Mouse (Mus musculus) heart, postnatal 0 days (tissue): ENCODE results near the gene F830045P16Rik. TPM values are rescaled to one million over a fixed set of nuclear protein-coding genes. Genes with fewer than 3 reads are reported as not detected.
A peak's percentile ranks its signal among the peaks of the same experiment; 100 is the strongest.

Source experiments
- ATAC-seq: fragments of 200-750 bp; cut with Nextera tagmentation; 2 replicates; pipeline ENCODE4 v1.8.0; 2017; ENCODE audit warnings: low read depth, moderate number of reproducible peaks, moderate library complexity; ENCODE audit not compliant: insufficient read depth
- DNase-seq: peaks from one replicate; pipeline ENCODE4 v3.0.0-alpha.2; 2016; ENCODE audit warnings: low spot score
- H3K27ac ChIP-seq: fragments of 300-500 bp; sonication (generic); 2 replicates; pipeline ENCODE4 v1.5.1; 2014; ENCODE audit warnings: low read depth, mild to moderate bottlenecking
- H3K27me3 ChIP-seq: fragments of 300-500 bp; sonication (generic); 2 replicates; pipeline ENCODE4 v1.6.1; 2014; ENCODE audit warnings: low read length, mixed read lengths; ENCODE audit not compliant: control insufficient read depth, insufficient read depth
- H3K36me3 ChIP-seq: fragments of 300-500 bp; sonication (generic); replicated peaks from 2 replicates; pipeline ENCODE4 v1.6.1; 2014; ENCODE audit warnings: low read length, mixed read lengths; ENCODE audit not compliant: control insufficient read depth, insufficient read depth
- H3K4me1 ChIP-seq: fragments of 300-500 bp; sonication (generic); 2 replicates; pipeline ENCODE4 v1.6.1; 2014; ENCODE audit warnings: antibody characterized with exemption; ENCODE audit not compliant: control insufficient read depth, insufficient read depth
- H3K4me2 ChIP-seq: fragments of 300-500 bp; sonication (generic); 2 replicates; pipeline ENCODE4 v1.6.1; 2014; ENCODE audit warnings: low read depth, mild to moderate bottlenecking, low read length, moderate library complexity
- H3K4me3 ChIP-seq: fragments of 300-500 bp; sonication (generic); 2 replicates; pipeline ENCODE4 v1.5.1; 2014; ENCODE audit warnings: low read depth, low read length
- H3K9ac ChIP-seq: fragments of 300-500 bp; sonication (generic); replicated peaks from 2 replicates; pipeline ENCODE4 v1.6.1; 2014; ENCODE audit warnings: low read depth, low read length, mixed read lengths
- H3K9me3 ChIP-seq: fragments of 300-500 bp; sonication (generic); replicated peaks from 2 replicates; pipeline ENCODE4 v1.6.1; 2016; ENCODE audit warnings: low read length; ENCODE audit not compliant: control insufficient read depth
- CTCF ChIP-seq: IDR thresholded peaks from 2 replicates; pipeline ENCODE4 v1.5.1; 2016; ENCODE audit warnings: antibody characterized with exemption, control low read depth, low read depth
- EP300 ChIP-seq: IDR thresholded peaks from 2 replicates; pipeline ENCODE4 v1.6.1; 2016; ENCODE audit warnings: antibody characterized with exemption, low read depth
- WGBS: fragments of 180-500 bp; shearing (Covaris S2); extraction: QIAGEN DNeasy Blood & Tissue Kit; methylation state at CpG from one replicate; pipeline ENCODE4 v1.1.7; 2014; 5-methylcytosine and 5-hydroxymethylcytosine counted together
- polyA plus RNA-seq: library from polyadenylated mRNA; unstranded; fragments of >200 nt; fragmentation: Nextera tagmentation; extraction: Ambion mirVana; gene quantifications from 2 replicates; pipeline ENCODE4 v1.2.1, GENCODE M21; 2015
- total RNA-seq: library from RNA; depleted of rRNA; stranded (reverse); fragments of >200 nt; gene quantifications from 2 replicates; pipeline ENCODE4 v1.2.3, GENCODE M21; 2014; ENCODE audit warnings: low replicate concordance; rRNA removed

F830045P16Rik gene
- total RNA-seq = not detected in 2 replicates
- polyA plus RNA-seq = not detected in 2 replicates

- Histone ChIP-seq H3K27me3 (no peaks in the 10 kb centered on the region), H3K4me3 (no peak within 1 kb of the TSS), H3K9ac (no peak within 1 kb of the TSS), H3K27ac (no peak within 1 kb of the TSS), H3K36me3 (no peaks in the 10 kb centered on the region), H3K4me2 (no peak within 1 kb of the TSS), H3K4me1 (0 out of 2 replicates have a peak, but pooled peaks cover 9% of the 10 kb centered on the region), H3K9me3 (no peaks in the 10 kb centered on the region)
- DNase-seq = no peak
- TF ChIP-seq EP300 (no peak), CTCF (no peak)
- ATAC-seq = no peak
- 28% methylated on average over 2 of the region's 2 CpGs for WGBS
These were observed at the start of gene F830045P16Rik for GRCm38 (mm10) chr2:129536377-129536776. Gene F830045P16Rik (minus strand): TSS chr2:129536602.

- TF ChIP-seq EP300 (no peak), CTCF (no peak)
- H3K9me3 ChIP-seq = no peaks in the 10 kb centered on the region
- DNase-seq = no peak
- WGBS = 78% methylated on average over 11 of the region's 11 CpGs
- H3K27me3 ChIP-seq = no peaks in the 10 kb centered on the region
- no peak overlapping the region for H3K27ac ChIP-seq
- no peak overlapping the region for H3K4me3 ChIP-seq
- no peaks in the 10 kb centered on the region for H3K4me1 ChIP-seq
- ATAC-seq = no peak
- H3K4me2 ChIP-seq = no peak overlapping the region
- H3K36me3 ChIP-seq = no peaks in the 10 kb centered on the region
- H3K9ac ChIP-seq = no peak overlapping the region
These were observed 49.6 kb upstream of the F830045P16Rik start for GRCm38 (mm10) chr2:129585904-129586514.

GRCm38 (mm10) chr2:129584905-129585304 lies 48.5 kb upstream of the F830045P16Rik start:
- Histone ChIP-seq H3K4me2 (no peak overlapping the region), H3K27me3 (no peaks in the 10 kb centered on the region), H3K4me1 (no peaks in the 10 kb centered on the region), H3K27ac (no peak overlapping the region), H3K4me3 (no peak overlapping the region), H3K36me3 (no peaks in the 10 kb centered on the region), H3K9me3 (no peaks in the 10 kb centered on the region), H3K9ac (no peak overlapping the region)
- DNase-seq (no peak), ATAC-seq (no peak)
- WGBS = 32% methylated on average over 1 of the region's 1 CpGs
- TF ChIP-seq EP300 (no peak), CTCF (no peak)

- H3K27ac ChIP-seq = no peak overlapping the region
- H3K27me3 ChIP-seq = no peaks in the 10 kb centered on the region
- H3K4me2 ChIP-seq = no peak overlapping the region
- 71% methylated on average over 4 of the region's 4 CpGs for WGBS
- no peak overlapping the region for H3K9ac ChIP-seq
- TF ChIP-seq CTCF (no peak), EP300 (no peak)
- H3K4me3 ChIP-seq = no peak overlapping the region
- no peaks in the 10 kb centered on the region for H3K4me1 ChIP-seq
- H3K36me3 ChIP-seq = no peaks in the 10 kb centered on the region
- no peaks in the 10 kb centered on the region for H3K9me3 ChIP-seq
- 0 out of 2 replicates have a peak, but pooled peaks have one; percentile 39 for ATAC-seq
- no peak for DNase-seq
These were observed 45.9 kb upstream of the F830045P16Rik start for GRCm38 (mm10) chr2:129582261-129582660.

- ATAC-seq (no peak), DNase-seq (no peak)
- Histone ChIP-seq H3K36me3 (no peaks in the 10 kb centered on the region), H3K4me1 (no peaks in the 10 kb centered on the region), H3K9me3 (no peaks in the 10 kb centered on the region), H3K27me3 (no peaks in the 10 kb centered on the region), H3K4me3 (no peak overlapping the region), H3K9ac (no peak overlapping the region), H3K4me2 (no peak overlapping the region), H3K27ac (no peak overlapping the region)
- TF ChIP-seq EP300 = no peak
- 41% methylated on average over 3 of the region's 3 CpGs for WGBS
These were observed 45.4 kb upstream of the F830045P16Rik start for GRCm38 (mm10) chr2:129581826-129582225.

- Histone ChIP-seq H3K4me1 (no peaks in the 10 kb centered on the region), H3K36me3 (no peaks in the 10 kb centered on the region), H3K4me3 (no peak overlapping the region), H3K4me2 (no peak overlapping the region), H3K27me3 (no peaks in the 10 kb centered on the region), H3K27ac (no peak overlapping the region), H3K9ac (no peak overlapping the region), H3K9me3 (no peaks in the 10 kb centered on the region)
- no peak for DNase-seq
- no peak for TF ChIP-seq EP300
- TF ChIP-seq CTCF = no peak
- ATAC-seq = no peak
- 50% methylated on average over 4 of the region's 4 CpGs for WGBS
These were observed 44.3 kb upstream of the F830045P16Rik start for GRCm38 (mm10) chr2:129580656-129581055.
